Mouse (Mus musculus) embryo, embryonic 11 days (tissue): ENCODE results near the gene Ncapg.
A peak's percentile ranks its signal among the peaks of the same experiment; 100 is the strongest.
"Not testable (repeated sequence)": the region's sequence is repeated elsewhere in the genome, so short reads cannot be mapped to it uniquely, and the experiment has no call there.

Source experiments
- DNase-seq: peaks from one replicate; pipeline ENCODE4 v3.0.0-alpha.2; 2015

Ncapg gene

DNA sequence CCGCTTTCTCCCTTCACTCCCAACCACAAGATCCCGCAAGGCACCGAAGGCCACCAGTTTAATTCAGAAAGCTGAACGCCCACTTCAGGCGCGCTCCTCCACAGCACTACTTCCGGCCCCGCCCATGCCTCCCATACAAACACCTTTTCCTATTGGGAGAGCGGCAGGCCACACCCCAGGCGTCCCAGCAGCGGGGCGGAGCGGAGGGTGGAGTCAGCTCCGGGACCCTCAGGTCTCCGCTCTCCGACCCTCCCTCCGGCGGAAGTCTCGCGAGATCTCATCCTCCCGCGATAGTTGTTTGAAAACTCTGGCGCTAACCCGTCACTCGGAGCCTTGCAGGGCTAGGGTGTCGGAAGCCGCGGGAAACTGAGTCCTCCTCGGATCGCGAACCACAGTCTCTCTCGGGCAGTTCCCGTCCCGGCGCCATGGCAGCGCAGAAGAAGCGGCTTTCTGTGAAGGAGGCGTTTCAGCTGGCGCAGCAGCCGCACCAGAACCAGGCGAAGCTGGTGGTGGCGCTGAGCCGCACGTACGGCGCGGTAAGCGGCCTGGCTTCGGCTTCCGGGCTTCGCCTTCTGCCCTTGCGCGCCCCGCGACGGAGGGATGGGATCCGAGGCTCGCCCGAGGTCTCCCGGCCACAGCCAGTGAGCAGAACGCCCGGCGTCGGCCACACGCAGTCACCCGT is at the start of gene Ncapg:
Ncapg (plus strand) TSS at position 322 of the 682 bp plus-strand sequence.
- peak; percentile 98 for DNase-seq

GRCm38 (mm10) chr5:45621511-45621910 is 48.2 kb upstream of the Ncapg start:
- no peak for DNase-seq

DNA sequence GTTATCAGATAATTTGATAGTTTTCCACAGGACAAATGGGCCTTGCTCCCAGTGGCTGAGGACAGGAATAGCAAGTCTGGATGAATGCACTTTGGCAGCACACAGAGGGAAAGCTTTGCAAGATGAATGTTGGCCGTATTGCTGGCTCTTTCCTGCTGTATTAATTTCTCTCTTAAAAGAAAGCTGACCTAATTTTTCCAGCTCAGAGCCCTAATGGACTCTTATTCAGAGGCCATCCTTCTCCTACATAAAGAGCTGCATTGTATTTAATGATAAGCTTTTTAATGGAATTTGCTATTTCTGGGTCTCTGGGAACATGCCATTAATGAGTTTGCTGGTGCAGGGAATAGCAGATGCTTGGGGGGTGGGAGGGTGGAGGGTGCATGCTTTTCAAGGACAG is 41.9 kb upstream of the Ncapg start:
- DNase-seq: no peak

- DNase-seq: no peak
Measured at GRCm38 (mm10) chr5:45629470-45629869, 40.2 kb upstream of the Ncapg start.

GRCm38 (mm10) chr5:45638378-45638777 is 31.3 kb upstream of the Ncapg start:
- DNase-seq: no peak

GRCm38 (mm10) chr5:45638806-45639714 is 30.7 kb upstream of the Ncapg start, which contains the start of gene Fam184b:
Fam184b (minus strand) TSS chr5:45639614.
- peak; percentile 73 for DNase-seq

DNA sequence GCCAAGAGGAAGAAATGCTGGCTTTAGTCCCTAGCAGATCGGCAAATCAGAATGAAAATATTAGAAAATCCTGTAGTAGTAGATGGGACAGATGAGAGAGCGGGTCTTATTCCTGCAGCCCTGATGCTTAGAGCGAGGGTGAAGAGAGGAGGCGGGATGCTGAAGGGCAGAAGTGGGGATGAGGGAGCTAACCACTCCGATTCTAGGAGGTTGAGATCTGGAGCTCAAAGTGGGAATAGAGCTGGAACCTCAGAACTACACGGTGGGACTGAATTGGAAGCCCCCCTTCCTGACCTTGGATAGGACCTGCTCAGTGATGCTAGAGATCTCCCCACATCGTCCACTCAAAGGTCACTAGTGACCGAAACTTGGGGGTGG is 30.0 kb upstream of the Ncapg start:
- no peak for DNase-seq

- DNase-seq: no peak
Measured at GRCm38 (mm10) chr5:45651026-45651703, 18.6 kb upstream of the Ncapg start.

DNA sequence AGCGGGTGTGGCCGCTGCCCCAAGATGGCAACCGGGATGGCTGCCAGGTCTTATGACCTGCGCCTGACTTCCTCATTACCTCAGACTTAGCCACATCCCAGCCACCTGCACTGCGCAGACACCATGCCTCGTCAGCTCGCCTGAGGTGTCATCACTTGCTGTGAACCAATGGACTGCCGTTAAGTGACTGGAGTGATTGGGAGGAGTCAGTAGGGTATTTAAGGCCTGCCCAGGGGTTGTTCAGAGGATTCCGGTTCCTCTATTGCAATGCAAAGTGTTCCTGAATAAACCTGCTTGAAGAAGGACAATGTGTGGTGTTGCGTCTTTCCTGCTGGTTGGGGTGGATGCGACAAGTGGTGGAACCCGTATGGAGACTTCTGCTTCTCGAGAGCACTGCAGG is 11.3 kb upstream of the Ncapg start:
- DNase-seq: not testable (repeated sequence)

GRCm38 (mm10) chr5:45668324-45668723 is 1.4 kb upstream of the Ncapg start:
- DNase-seq: peak; percentile 80

GRCm38 (mm10) chr5:45668831-45669230 is 888 bp upstream of the Ncapg start:
- peak; percentile 21 for DNase-seq

DNA sequence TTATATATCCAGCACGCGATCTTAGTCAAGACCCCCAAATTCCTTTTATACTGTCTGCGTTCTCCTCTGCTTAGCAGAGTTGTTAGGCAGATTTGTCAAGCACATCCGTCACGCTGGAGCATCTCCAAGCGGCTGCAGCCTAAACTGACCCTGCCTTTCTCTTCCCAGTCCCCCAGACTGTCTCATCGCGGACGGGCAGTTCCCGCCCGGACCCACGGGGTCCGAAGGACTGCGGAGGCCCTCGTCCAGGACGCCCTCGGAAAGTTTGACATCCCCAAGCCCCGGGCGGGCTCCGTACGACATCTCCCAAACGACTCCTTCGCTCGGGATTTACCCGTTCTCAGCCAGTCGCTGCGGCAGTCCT is 503 bp upstream of the Ncapg start:
- DNase-seq: no peak

DNA sequence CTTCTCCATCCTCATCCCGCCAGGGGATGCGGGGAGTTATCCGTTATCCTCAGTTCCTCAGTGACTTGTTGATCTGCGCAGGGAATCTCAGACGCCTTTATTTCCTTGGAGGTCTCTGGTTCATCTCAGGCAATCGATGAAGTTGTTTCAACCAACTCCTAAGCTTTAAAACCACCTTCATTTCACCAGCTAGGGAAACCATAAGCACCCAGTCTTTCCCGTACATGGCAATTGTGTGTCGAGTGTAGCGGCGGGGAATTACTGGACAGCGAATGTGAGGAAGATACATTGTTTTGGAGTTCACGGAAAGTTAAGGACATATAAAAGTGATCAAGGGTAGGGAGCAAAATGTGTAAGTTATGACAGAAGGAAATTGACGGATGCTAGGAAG is 556 bp downstream of the Ncapg start:
- peak; percentile 37 for DNase-seq

DNA sequence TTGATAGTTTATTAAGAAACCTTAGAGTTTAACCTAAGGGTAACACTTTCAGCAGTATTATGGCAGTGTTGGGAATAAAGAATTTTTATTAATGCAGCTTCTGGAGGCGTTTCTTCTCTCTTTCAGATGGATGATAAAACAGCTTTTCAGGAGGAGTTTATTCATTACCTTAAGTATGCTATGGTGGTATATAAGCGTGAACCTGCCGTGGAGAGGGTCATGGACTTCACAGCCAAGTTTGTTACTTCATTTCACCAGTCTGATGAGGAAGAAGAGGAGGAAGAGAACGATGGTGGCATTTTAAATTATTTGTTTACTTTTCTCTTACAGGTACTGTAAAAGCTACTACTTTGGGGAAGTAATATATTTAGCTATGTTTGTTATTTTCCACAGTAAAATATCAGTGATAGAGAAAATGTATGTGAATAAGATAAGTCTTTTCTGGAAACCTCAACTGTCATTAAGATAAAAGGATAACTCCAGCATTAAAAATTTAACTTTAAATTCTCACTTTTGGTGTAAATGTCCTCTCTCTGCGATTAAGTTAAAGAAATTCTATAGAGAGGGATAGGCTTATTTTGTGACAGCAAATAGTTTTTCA is 1.3 kb downstream of the Ncapg start:
- no peak for DNase-seq

DNA sequence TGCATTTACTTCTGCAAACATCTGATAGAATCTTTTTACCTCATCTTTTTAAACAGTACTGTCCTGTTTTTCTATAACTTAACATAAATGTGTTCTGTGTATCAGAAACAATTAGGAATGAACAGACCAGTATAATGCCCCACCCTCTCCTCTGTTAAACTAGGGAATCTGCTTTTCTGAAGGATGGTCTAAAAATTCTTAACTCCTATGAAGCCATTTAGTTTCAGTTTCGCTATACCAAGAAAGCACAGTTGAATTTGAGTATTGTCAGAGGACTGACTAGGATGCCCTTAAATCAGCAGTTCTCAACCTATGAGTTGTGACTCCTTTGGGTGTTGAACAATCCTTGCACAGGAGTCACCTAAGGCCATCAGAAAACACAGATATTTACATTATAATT is 5.3 kb downstream of the Ncapg start:
- DNase-seq: no peak

DNA sequence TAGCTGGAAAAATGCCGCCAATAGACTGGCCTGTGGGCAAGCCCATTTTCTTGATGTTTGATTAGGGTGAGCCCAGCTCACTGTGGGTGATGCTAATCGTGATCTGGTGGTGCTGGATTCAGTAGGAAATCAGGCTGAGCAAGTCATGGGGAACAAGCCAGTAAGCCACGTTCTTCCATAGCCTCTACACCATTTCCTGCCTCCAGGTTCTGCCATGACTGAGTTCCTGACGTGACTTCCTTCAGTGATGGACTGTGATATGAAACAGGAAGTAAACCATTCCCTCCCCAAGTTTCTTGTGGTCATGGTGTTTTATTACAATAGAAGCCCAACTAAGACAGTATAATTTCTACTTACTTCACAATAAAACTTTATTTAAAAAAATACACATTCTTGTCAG is 7.9 kb downstream of the Ncapg start:
- no peak for DNase-seq

DNA sequence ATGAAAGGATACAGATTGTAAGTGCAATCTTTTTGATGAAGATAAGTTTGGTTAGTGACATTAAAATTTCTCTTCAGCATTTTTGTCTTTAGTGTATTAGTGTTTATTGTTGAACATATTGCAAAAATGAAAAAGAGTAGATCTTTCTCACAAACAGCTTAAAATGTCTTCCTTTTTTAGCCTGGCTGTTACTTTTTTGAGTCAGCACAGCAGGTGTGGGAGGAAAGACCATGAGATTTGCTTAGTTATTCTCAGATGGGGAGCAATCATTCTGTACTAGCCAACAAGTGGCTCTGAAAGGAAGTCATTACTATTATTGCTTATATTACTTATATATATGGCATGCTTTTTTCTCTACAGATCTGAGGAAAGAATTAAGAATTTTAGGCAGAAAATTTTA is 10.2 kb downstream of the Ncapg start:
- no peak for DNase-seq

DNA sequence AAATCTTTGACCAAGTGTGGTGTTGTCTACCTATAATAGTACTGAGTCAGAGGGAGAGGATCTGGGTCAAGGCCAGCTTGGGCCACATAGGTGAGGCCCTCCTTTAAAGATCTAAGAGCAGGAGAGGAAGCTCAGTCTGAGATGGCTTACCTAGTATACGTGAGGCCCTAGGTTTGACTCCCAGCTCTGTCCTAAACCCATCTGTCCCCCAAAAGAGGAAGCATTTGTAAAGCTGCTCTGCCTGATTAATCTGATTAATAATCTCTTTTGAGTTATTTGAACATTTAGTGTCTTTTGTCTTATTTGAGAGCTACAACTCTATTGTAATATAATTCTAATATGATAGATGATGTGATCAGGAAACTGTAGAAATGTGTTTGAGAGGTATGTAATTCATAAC is 13.7 kb downstream of the Ncapg start:
- DNase-seq: no peak

GRCm38 (mm10) chr5:45685243-45685642 is 15.5 kb downstream of the Ncapg start:
- no peak for DNase-seq

DNA sequence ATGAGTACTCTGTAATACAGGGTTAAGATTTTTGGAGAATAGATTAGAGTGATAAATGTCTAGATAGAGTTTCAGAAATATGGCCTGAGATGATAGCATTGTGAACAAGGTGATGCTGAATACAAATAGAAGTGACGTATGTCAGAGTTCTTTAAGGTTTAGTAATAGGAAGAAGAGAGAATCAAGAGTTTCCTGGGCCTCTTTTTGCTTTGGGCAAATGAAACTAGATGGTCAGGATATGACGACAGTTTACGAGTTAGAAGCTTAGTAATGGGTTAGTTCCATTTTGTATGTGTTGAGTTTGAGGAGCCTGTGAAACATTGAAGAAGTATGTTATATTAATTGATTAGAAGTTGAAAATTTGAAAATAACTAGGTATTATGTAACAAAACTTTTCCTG is 16.5 kb downstream of the Ncapg start:
- DNase-seq: no peak

DNA sequence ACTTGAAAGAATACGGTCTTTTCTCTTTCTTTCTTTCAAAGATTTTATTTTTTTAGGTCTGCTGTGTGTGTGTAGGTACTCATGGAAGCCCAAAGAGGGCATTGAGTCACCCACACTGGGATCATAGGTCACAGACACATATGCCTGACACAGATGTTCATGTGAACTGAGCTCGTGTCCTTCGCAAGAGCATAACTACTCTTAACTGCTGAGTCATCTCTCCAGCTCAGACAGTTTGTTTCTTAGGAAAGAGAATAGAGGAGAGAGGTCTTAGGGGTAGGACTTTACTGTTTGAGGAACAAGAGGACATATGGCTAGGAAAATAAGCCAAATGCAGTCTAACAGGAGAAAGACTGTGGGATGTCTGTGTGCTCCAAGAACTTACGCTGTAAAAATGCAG is 19.4 kb downstream of the Ncapg start:
- no peak for DNase-seq

GRCm38 (mm10) chr5:45690802-45691201 is 21.1 kb downstream of the Ncapg start:
- no peak for DNase-seq

GRCm38 (mm10) chr5:45691678-45692077 is 22.0 kb downstream of the Ncapg start:
- no peak for DNase-seq
